Mouse (Mus musculus) C2C12 (cell line): ENCODE results near the gene Atg2a. TPM values are rescaled to one million over a fixed set of nuclear protein-coding genes. Genes with fewer than 3 reads are reported as not detected.
A peak's percentile ranks its signal among the peaks of the same experiment; 100 is the strongest.

Experiments
- H3K27me3 ChIP-seq: one replicate; pipeline ENCODE4 v1.6.1; 2011; ENCODE audit not compliant: control insufficient read depth, insufficient read depth, insufficient read length
- H3K36me3 ChIP-seq: one replicate; pipeline ENCODE4 v1.6.1; 2011; ENCODE audit not compliant: control insufficient read depth, insufficient read depth
- H3K4me3 ChIP-seq: one replicate; pipeline ENCODE4 v1.5.1; 2011; ENCODE audit warnings: mild to moderate bottlenecking, control low read depth; ENCODE audit not compliant: poor library complexity, insufficient read depth, severe bottlenecking
- H3K79me2 ChIP-seq: one replicate; pipeline ENCODE4 v1.6.1; 2011; ENCODE audit not compliant: control insufficient read depth, insufficient read depth
- H3K79me3 ChIP-seq: one replicate; pipeline ENCODE4 v1.6.1; 2011; ENCODE audit warnings: low read depth, control low read depth
- H3ac ChIP-seq: one replicate; pipeline ENCODE3; 2011; ENCODE audit warnings: low read depth; ENCODE audit not compliant: control insufficient read depth, insufficient read length
- CEBPB ChIP-seq: IDR thresholded peaks from one replicate; pipeline ENCODE4 v1.6.1; 2011; ENCODE audit warnings: low read depth, mild to moderate bottlenecking, control low read depth, moderate library complexity
- CTCF ChIP-seq: IDR thresholded peaks from one replicate; pipeline ENCODE4 v1.5.1; 2011; ENCODE audit not compliant: control insufficient read depth, insufficient read depth, insufficient read length
- FOSL1 ChIP-seq: IDR thresholded peaks from one replicate; pipeline ENCODE4 v1.8.0; 2011; ENCODE audit warnings: mild to moderate bottlenecking, low read length; ENCODE audit not compliant: poor library complexity, insufficient read depth, severe bottlenecking
- MAX ChIP-seq: IDR thresholded peaks from one replicate; pipeline ENCODE4 v1.6.1; 2011; ENCODE audit warnings: mild to moderate bottlenecking, control low read depth
- MYOD1 ChIP-seq: IDR thresholded peaks from one replicate; pipeline ENCODE4 v1.6.1; 2011; ENCODE audit warnings: low read depth; ENCODE audit not compliant: control insufficient read depth, insufficient read length
- MYOG ChIP-seq: IDR thresholded peaks from one replicate; pipeline ENCODE4 v1.6.1; 2011; ENCODE audit not compliant: control insufficient read depth, insufficient read length; ENCODE audit errors: extremely low read depth
- USF1 ChIP-seq: IDR thresholded peaks from one replicate; pipeline ENCODE4 v1.6.1; 2011; ENCODE audit warnings: low read depth, mild to moderate bottlenecking, control low read depth, moderate library complexity
- polyA plus RNA-seq: library from polyadenylated mRNA; unstranded; fragments of >200 nt; fragmentation: generic; extraction: Trizol; gene quantifications from one replicate; pipeline ENCODE4 v1.2.1, GENCODE M21; 2012; ENCODE audit warnings: missing spikeins

The Atg2a gene
- polyA plus RNA-seq, 1 experiment = 10.3 TPM

- peaks cover 97% of the 10 kb centered on the region for H3K79me2 ChIP-seq
- peaks cover 44% of the 10 kb centered on the region for H3K79me3 ChIP-seq
- no peak overlapping the region for H3ac ChIP-seq
- no peak for TF ChIP-seq MYOD1
- no peak for TF ChIP-seq CEBPB
- TF ChIP-seq CTCF = no peak
- TF ChIP-seq FOSL1 = no peak
- no peak for TF ChIP-seq MAX
- TF ChIP-seq USF1 = no peak
- no peak for TF ChIP-seq MYOG
- no peak overlapping the region for H3K4me3 ChIP-seq
- H3K36me3 ChIP-seq = peaks cover 77% of the 10 kb centered on the region
- no peaks in the 10 kb centered on the region for H3K27me3 ChIP-seq
These were observed 49.8 kb downstream of the Atg2a start for GRCm38 (mm10) chr19:6291117-6291781.

- no peak for TF ChIP-seq USF1
- TF ChIP-seq MYOD1 = no peak
- TF ChIP-seq CTCF = no peak
- TF ChIP-seq CEBPB = no peak
- no peak for TF ChIP-seq MAX
- TF ChIP-seq MYOG = no peak
- TF ChIP-seq FOSL1 = no peak
- H3K79me2 ChIP-seq = peaks cover 87% of the 10 kb centered on the region
- peaks cover 69% of the 10 kb centered on the region for H3K36me3 ChIP-seq
These were observed 50.8 kb downstream of the Atg2a start for GRCm38 (mm10) chr19:6292262-6292661.

GRCm38 (mm10) chr19:6294301-6294700 is 52.8 kb downstream of the Atg2a start:
- H3K27me3 ChIP-seq = no peaks in the 10 kb centered on the region
- peaks cover 30% of the 10 kb centered on the region for H3K79me3 ChIP-seq
- H3K79me2 ChIP-seq = peaks cover 81% of the 10 kb centered on the region
- TF ChIP-seq MAX (no peak), MYOG (no peak), USF1 (no peak), CEBPB (no peak), CTCF (no peak), FOSL1 (no peak)
- no peak overlapping the region for H3K4me3 ChIP-seq
- H3ac ChIP-seq = no peak overlapping the region
- peaks cover 69% of the 10 kb centered on the region for H3K36me3 ChIP-seq

More at GRCm38 (mm10) chr19:6292262-6292661, 50.8 kb downstream of the Atg2a start:
- H3K79me3 ChIP-seq = peaks cover 36% of the 10 kb centered on the region
- H3ac ChIP-seq = no peak overlapping the region
- H3K4me3 ChIP-seq = no peak overlapping the region
- H3K27me3 ChIP-seq = no peaks in the 10 kb centered on the region

GRCm38 (mm10) chr19:6296551-6297210 is 55.2 kb downstream of the Atg2a start:
- Histone ChIP-seq H3K27me3 (no peaks in the 10 kb centered on the region), H3K4me3 (no peak overlapping the region), H3K36me3 (peaks cover 70% of the 10 kb centered on the region), H3ac (no peak overlapping the region), H3K79me2 (peaks cover 57% of the 10 kb centered on the region), H3K79me3 (peaks cover 16% of the 10 kb centered on the region)
- TF ChIP-seq MYOD1 (no peak), MAX (peak; percentile 64)

- H3K79me3 ChIP-seq = peaks cover 9% of the 10 kb centered on the region
- no peak overlapping the region for H3ac ChIP-seq
- TF ChIP-seq CEBPB = no peak
- TF ChIP-seq FOSL1 = peak; percentile 95
- TF ChIP-seq MAX = no peak
- peak; percentile 57 for TF ChIP-seq MYOD1
- no peak overlapping the region for H3K4me3 ChIP-seq
- peaks cover 47% of the 10 kb centered on the region for H3K79me2 ChIP-seq
- H3K27me3 ChIP-seq = no peaks in the 10 kb centered on the region
- H3K36me3 ChIP-seq = peaks cover 61% of the 10 kb centered on the region
These were observed 56.2 kb downstream of the Atg2a start for GRCm38 (mm10) chr19:6297641-6298040.

- Histone ChIP-seq H3K4me3 (no peak overlapping the region), H3K79me2 (peaks cover 34% of the 10 kb centered on the region), H3K36me3 (peaks cover 49% of the 10 kb centered on the region), H3K27me3 (no peaks in the 10 kb centered on the region), H3ac (no peak overlapping the region), H3K79me3 (peaks cover 6% of the 10 kb centered on the region)
- no peak for TF ChIP-seq USF1
These were observed 57.5 kb downstream of the Atg2a start for GRCm38 (mm10) chr19:6299003-6299402.
